Mouse (Mus musculus) cerebral cortex, adult 2 months (tissue): Measurements from ENCODE around the gene Sacs.

Experiments
- WGBS: fragments of 180-500 bp; shearing (Covaris S2); methylation state at CpG from one replicate; pipeline ENCODE4 v1.1.7; 2018; 5-methylcytosine and 5-hydroxymethylcytosine counted together

Sacs gene

GRCm38 (mm10) chr14:61237101-61237654, 98.9 kb downstream of the Sacs start:
- WGBS = 41% methylated on average over 4 of the region's 4 CpGs

GRCm38 (mm10) chr14:61238751-61239150, 100.5 kb downstream of the Sacs start:
- WGBS = 39% methylated on average over 9 of the region's 9 CpGs

DNA sequence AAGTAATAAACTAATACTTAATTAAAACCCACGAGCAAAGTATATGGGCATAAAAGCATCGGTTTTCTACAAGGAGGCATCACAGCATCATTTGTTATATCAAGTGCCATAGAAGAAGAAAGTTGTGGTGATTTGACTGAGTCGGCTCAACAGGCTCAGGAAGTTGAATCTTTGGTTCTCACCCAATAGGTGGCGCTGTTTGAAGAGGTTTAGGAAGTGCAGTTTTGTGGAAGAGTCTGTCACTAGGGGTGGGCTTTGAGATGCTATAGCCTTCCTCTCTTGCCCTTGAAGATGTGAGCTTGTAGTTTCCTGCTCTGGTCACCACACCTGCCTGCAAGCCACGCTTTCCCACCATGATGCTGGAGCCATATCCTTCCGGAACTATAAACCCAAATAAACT, 104.4 kb downstream of the Sacs start:
- 51% methylated on average over 6 of the region's 6 CpGs for WGBS

DNA sequence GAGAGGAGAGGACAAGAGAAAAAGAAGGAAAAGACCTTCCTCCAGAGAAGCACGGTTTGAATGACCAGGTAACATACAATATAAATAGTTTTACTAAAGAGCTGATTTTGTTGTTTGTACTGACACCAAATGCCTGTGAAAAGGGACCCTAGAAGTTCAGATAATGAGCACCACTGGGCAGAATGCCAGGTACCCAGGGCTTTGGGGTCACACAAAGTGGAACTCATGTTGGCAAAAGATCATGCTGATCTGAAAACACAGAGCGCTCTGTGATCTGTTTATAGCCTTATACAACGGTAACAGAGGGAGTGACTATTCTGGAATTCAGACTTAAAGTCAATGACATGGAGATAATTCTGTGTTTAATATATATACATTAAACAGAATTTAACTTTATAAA, 108.2 kb downstream of the Sacs start:
- WGBS = 57% methylated on average over 3 of the region's 3 CpGs

DNA sequence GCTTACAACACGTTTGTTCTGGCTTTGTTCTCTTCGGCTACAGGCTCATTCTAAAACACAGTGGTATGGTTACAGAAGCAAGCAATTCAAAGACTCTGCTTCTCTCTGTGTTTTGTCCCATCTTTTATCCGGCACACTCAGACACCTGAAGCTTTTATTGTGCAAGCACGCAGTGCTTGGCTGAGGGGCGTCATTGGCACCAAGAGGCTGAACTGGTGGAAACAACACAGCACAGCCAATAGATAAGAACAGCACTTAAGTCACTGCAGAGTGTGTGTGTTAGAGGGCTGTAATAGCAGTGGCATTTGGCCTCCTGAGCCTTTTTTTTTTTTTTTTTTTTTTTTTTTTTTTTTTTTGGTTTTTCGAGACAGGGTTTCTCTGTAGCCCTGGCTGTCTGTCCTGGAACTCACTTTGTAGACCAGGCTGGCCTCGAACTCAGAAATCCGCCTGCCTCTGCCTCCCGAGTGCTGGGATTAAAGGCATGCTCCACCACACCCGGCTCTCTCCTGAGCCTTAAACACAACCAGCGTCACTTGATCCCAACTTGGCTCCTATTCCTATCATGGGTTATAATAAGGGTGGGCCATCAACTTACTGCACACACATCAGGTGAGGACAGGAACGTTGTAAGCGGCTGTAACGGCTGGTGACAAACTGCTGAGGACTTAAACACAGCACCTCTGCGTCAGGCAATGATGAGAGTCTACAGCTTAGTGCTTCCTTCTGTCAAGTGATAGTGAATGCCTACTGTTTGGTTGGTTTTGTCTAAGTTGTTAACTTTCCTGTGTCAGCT, 114.5 kb downstream of the Sacs start:
- 88% methylated on average over 15 of the region's 15 CpGs for whole genome bisulfite sequencing

DNA sequence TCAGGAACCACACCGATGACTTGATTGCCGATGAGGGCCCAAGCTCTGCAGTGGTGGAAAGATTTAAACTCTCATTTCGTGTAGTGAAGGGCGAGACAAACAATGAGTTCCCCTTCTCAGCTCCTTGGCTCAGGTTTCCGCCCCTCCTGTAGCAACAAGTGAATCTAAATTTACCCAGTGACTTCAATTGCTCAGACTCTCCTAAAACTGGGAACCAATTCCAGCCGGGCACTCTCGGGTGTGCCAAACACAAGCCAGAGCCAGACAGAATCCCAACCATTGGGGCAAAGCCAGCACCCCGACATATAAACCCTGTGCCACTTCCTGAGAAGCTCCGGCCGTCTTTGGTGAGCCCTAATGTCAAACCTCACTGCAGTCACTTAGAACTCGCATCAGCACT, 120.1 kb downstream of the Sacs start, which contains the start of gene Sgcg:
Gene Sgcg (minus strand): TSS at position 139 of the 400 bp plus-strand sequence.
- 61% methylated on average over 11 of the region's 11 CpGs for WGBS

DNA sequence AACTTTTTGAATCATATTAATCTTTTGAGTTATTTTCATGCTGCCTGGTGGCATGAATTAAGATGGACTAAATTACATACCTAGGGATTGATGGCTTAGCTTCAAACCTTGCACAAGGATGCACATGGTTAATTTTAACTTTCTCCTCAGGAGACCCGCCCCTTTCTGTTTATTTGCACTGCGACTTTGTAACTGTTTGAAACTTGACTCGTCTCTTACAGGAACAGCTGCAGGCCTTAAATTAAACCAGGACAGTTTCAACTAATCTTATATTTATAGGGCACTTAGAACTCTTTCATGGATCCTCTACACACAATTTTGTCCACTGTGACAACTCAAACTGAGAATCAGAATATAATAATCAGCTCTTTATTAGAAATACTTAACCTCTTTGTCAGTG, 120.8 kb downstream of the Sacs start:
- WGBS = 45% methylated on average over 3 of the region's 3 CpGs

DNA sequence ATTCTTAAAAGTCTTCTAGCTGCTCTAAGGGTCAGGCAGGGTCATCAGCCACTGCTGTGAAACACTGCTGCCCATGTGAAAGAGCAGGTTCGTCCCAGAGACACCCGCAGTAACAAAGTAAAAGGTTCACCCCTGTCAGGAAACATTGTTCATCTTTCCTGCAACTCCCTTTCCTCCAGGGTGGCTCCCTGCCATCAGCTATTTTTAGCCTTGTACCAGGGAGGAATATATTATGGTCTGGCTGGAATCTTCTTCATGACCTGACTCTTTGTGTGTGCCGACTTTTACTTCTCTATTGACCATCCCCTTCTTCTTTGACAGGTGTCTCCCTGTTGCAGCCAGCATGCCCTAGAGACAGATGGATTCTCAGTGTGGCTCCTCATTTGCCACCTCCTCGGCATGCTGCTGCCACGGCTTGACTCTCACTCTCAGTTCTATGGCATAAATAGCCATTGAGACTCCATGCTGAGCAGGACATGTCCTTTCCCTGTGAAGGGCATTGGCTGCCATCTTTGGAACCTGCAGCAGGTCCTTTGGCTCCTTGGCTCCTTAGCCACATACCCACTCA, 129.7 kb downstream of the Sacs start:
- WGBS = 36% methylated on average over 5 of the region's 5 CpGs

DNA sequence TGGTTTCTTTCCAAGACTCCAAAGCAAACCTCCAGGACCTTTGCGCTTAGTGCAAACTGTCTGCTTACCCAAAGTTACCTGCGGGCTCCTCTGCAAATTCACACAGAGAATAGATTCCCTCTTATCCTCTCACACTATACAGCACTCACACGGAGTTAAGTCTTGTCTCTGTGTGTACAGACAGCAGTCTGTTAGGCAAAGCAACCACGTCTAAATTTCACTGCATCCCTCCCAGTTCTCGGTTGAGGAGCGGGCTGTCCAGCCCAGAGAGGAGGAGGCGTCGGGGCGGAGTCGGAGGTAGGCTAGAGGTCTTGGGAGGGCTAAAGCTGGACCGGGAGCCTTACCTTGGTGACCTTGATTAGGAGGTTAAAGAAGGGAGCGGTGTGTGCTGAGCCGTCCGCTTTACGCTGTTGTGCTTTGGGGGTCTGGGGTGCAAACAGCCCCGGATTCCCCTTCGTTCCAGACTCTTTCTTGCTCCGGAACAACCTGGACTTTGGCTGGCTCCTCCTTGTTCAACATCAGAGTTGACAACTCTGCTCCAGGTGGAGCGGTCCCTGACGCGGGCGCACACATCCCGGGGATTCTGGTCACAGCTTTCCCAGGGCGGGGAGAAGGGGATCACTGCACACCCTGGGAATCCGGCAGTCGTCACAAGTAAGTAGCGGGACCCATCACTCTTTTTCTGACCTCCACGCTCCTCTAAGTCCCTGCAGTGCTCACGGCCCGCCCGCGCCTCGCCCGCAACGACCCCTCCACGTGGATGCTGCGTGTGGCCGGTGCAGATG, 136.3 kb downstream of the Sacs start:
- 8% methylated on average over 38 of the region's 38 CpGs for WGBS

- WGBS = 50% methylated on average over 1 of the region's 1 CpGs
Measured at GRCm38 (mm10) chr14:61277285-61277684, 139.0 kb downstream of the Sacs start.

- 87% methylated on average over 7 of the region's 7 CpGs for WGBS
Measured at GRCm38 (mm10) chr14:61278676-61279300, 140.5 kb downstream of the Sacs start.

GRCm38 (mm10) chr14:61288606-61289286, 150.5 kb downstream of the Sacs start:
- 69% methylated on average over 19 of the region's 19 CpGs for WGBS
